Mouse (Mus musculus): ENCODE data around the gene 2410002F23Rik.

GRCm38 (mm10) chr7:44235909-44236308, 10.6 kb upstream of the 2410002F23Rik start, which contains the start of gene Gm36864:
- TF ChIP-seq POLR2A (IDR thresholded peaks at IDR 0.05; ENCODE audit: low read depth, low read length): no peak
- TF ChIP-seq CTCF (IDR thresholded peaks at IDR 0.05; ENCODE audit: extremely low read depth, insufficient read depth, insufficient read length, insufficient replicate concordance): no peak

Measured in spleen, adult 2 months (tissue).